Mouse (Mus musculus) heart, embryonic 10.5 days (tissue): ENCODE results near the gene H2-T23. TPM values are rescaled to one million over a fixed set of nuclear protein-coding genes. Genes with fewer than 3 reads are reported as not detected.
"Not testable (repeated sequence)": the region's sequence is repeated elsewhere in the genome, so short reads cannot be mapped to it uniquely, and the experiment has no call there.

ENCODE experiments used
- DNase-seq: peaks from one replicate; pipeline ENCODE4 v3.0.0-alpha.2; 2017; ENCODE audit warnings: low spot score
- H3K27ac ChIP-seq: fragments of 300-500 bp; sonication (generic); 2 replicates; pipeline ENCODE4 v1.5.1; 2016; ENCODE audit warnings: mild to moderate bottlenecking
- H3K27me3 ChIP-seq: fragments of 300-500 bp; sonication (generic); 2 replicates; pipeline ENCODE4 v1.6.1; 2016; ENCODE audit warnings: mild to moderate bottlenecking; ENCODE audit not compliant: poor library complexity, insufficient read depth, severe bottlenecking
- H3K36me3 ChIP-seq: fragments of 300-500 bp; sonication (generic); 2 replicates; pipeline ENCODE4 v1.6.1; 2016; ENCODE audit warnings: mild to moderate bottlenecking, moderate library complexity
- H3K4me1 ChIP-seq: fragments of 300-500 bp; sonication (generic); 2 replicates; pipeline ENCODE4 v1.6.1; 2016; ENCODE audit warnings: mild to moderate bottlenecking
- H3K4me3 ChIP-seq: fragments of 300-500 bp; sonication (generic); 2 replicates; pipeline ENCODE4 v1.5.1; 2016; ENCODE audit warnings: mild to moderate bottlenecking, moderate library complexity
- H3K9me3 ChIP-seq: fragments of 300-500 bp; sonication (generic); 2 replicates; pipeline ENCODE4 v1.6.1; 2016; ENCODE audit warnings: mild to moderate bottlenecking, moderate library complexity
- WGBS: fragments of 180-500 bp; shearing (Covaris S2); methylation state at CpG from one replicate; pipeline ENCODE4 v1.1.7; 2016; 5-methylcytosine and 5-hydroxymethylcytosine counted together
- polyA plus RNA-seq: library from polyadenylated mRNA; unstranded; fragments of >200 nt; fragmentation: Nextera tagmentation; extraction: Ambion mirVana; gene quantifications from 2 replicates; pipeline ENCODE4 v1.2.1, GENCODE M21; 2016

The H2-T23 gene
- polyA plus RNA-seq, result 1.2 and 3.4 TPM in 2 replicates

GRCm38 (mm10) chr17:36032351-36032875 lies at the start of gene H2-T23:
H2-T23 (minus strand) TSS chr17:36032855.
- H3K9me3 ChIP-seq, H3K27ac ChIP-seq, H3K36me3 ChIP-seq: not testable (repeated sequence)
- WGBS, result under 1% methylated on average over 25 of the region's 25 CpGs
- peak; percentile 82 for DNase-seq
- peak within 1 kb of the TSS; percentile 60 for H3K4me3 ChIP-seq
- peaks cover 11% of the 10 kb centered on the region; the same call in 1 of the 2 replicates for H3K4me1 ChIP-seq
- H3K27me3 ChIP-seq, result peaks cover 13% of the 10 kb centered on the region

- not testable (repeated sequence) for H3K36me3 ChIP-seq, DNase-seq, H3K27ac ChIP-seq, H3K4me3 ChIP-seq, H3K9me3 ChIP-seq
- H3K4me1 ChIP-seq, result peaks cover 13% of the 10 kb centered on the region; the same call in 1 of the 2 replicates
- H3K27me3 ChIP-seq, result peaks cover 52% of the 10 kb centered on the region
Measured at GRCm38 (mm10) chr17:36081901-36082300, 49.2 kb upstream of the H2-T23 start.

DNA sequence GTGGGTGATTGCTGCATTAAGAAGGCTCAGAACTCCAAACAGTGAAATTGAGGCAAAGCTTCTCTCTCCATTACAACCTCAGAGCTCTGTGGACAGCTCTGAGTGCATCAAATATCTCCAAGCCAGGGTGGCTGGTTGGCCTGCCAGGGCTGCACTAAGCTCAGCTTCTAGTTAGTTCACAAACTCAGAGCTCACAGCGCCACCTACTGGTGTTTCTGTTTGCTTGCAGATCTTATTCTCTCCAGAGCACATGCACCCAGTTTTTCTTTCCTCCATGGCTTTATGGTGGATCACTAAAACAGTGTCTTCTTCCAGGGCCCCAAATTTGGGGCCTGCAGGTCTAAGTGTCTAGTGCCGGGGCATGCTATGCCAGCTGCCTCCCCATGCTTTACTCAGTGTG lies 28.2 kb upstream of the H2-T23 start:
- Histone ChIP-seq H3K4me1 (no peaks in the 10 kb centered on the region), H3K9me3 (no peaks in the 10 kb centered on the region), H3K36me3 (no peaks in the 10 kb centered on the region), H3K27me3 (0 out of 2 replicates have a peak, but pooled peaks cover 4% of the 10 kb centered on the region), H3K4me3 (no peak overlapping the region), H3K27ac (no peak overlapping the region)
- DNase-seq, result peak; percentile 83
- WGBS, result 25% methylated on average over 2 of the region's 2 CpGs

GRCm38 (mm10) chr17:36058362-36058761 lies 25.7 kb upstream of the H2-T23 start, which contains the start of gene Gm11127:
Gm11127 (minus strand) TSS chr17:36058371.
- not testable (repeated sequence) for H3K4me1 ChIP-seq, H3K36me3 ChIP-seq, H3K4me3 ChIP-seq, H3K27me3 ChIP-seq, DNase-seq, H3K9me3 ChIP-seq, H3K27ac ChIP-seq
- WGBS, result 40% methylated on average over 1 of the region's 1 CpGs

DNA sequence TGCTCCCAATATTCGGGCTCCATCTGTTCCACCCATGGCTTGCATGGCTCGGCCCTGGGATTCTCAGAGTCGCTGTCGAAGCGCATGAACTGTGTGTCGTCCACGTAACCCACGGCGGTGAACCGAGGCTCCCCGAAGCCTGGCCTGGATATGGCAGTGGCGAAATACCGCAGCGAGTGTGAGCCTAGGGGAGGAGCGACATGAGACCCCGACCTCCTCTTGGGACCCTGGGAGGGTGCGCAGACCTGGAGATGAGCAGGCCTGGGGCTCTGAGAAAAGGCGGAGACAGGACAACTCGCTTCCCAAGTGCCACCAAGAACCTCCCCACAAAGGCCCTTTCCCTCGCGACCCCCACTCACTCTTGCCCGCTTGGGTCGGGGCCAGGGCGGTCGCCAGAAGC lies 25.3 kb upstream of the H2-T23 start:
- not testable (repeated sequence) for H3K27ac ChIP-seq, H3K9me3 ChIP-seq, H3K4me3 ChIP-seq, DNase-seq, H3K36me3 ChIP-seq, H3K4me1 ChIP-seq, H3K27me3 ChIP-seq
- WGBS, result 85% methylated on average over 25 of the region's 25 CpGs

DNA sequence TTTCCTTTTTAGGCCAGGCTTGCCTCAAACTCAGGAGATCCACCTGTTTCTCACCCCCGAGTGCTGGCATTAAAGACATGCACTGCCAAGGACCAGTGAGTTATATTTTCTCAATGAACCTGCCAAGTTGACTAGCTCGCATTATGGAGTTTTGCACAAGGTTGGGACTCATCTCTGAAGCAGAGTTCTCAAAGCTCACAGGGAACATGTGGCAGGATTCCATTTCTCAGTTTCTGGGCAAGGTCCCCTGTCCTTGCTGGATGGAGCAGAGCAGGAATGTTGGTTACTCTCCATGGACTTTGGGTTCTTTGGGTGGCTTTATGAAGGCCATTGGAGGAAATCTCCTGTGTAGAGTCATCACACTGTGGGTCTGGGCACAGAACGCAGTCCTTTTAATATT lies 10.6 kb upstream of the H2-T23 start:
- Histone ChIP-seq H3K27ac (no peak overlapping the region), H3K27me3 (peaks cover 22% of the 10 kb centered on the region; the same call in 1 of the 2 replicates), H3K4me1 (peaks cover 5% of the 10 kb centered on the region; the same call in 1 of the 2 replicates), H3K4me3 (peak overlapping the region; percentile 58), H3K9me3 (no peaks in the 10 kb centered on the region), H3K36me3 (no peaks in the 10 kb centered on the region)
- WGBS, result 76% methylated on average over 3 of the region's 3 CpGs
- DNase-seq, result no peak

DNA sequence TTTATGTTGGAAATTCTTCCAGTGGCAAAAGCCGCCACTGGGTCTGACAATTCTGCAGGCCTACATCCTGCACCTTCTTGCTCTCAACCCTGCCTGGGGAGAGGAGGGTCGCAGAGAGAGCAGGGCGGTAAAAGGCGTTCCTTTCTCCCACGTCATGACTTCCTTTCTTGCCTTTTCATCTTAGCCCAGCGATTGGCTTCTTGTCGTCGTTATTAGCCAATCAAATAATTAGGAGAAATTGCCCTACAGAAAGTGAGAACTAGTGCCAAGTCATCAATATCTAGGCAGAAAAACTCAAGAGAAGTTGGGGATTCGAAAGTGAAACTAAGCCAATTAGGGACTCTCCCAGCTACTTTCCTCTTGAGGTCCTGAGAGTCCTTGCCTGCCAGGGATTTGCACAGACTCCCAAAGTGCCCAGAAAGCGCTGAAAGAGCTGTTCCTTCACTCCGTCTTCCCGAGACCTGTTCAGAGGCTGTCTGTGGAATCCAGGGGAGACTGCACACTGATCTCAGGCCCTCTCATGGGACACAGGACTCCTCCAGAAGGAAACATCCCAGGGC lies 10.0 kb upstream of the H2-T23 start, which contains the start of the genes H2-T22 and Gm6034:
Gene H2-T22, minus strand, starts transcription at position 138 of the 560 bp plus-strand sequence.
Gene Gm6034, plus strand, starts transcription at position 352 of the 560 bp plus-strand sequence.
- Histone ChIP-seq H3K27me3 (peaks cover 22% of the 10 kb centered on the region; the same call in 1 of the 2 replicates), H3K27ac (peak within 1 kb of the TSS; percentile 11; the same call in 1 of the 2 replicates), H3K4me3 (peak within 1 kb of the TSS; percentile 58)
- H3K9me3 ChIP-seq, H3K4me1 ChIP-seq, H3K36me3 ChIP-seq: not testable (repeated sequence)
- DNase-seq, result peak; percentile 82
- WGBS, result 2% methylated on average over 12 of the region's 12 CpGs

- not testable (repeated sequence) for H3K36me3 ChIP-seq, DNase-seq, H3K9me3 ChIP-seq, H3K27ac ChIP-seq, H3K4me1 ChIP-seq
- Histone ChIP-seq H3K27me3 (peaks cover 22% of the 10 kb centered on the region; the same call in 1 of the 2 replicates), H3K4me3 (peak overlapping the region; percentile 58)
- 1% methylated on average over 19 of the region's 19 CpGs for WGBS
Measured at GRCm38 (mm10) chr17:36042055-36042454, 9.4 kb upstream of the H2-T23 start.

DNA sequence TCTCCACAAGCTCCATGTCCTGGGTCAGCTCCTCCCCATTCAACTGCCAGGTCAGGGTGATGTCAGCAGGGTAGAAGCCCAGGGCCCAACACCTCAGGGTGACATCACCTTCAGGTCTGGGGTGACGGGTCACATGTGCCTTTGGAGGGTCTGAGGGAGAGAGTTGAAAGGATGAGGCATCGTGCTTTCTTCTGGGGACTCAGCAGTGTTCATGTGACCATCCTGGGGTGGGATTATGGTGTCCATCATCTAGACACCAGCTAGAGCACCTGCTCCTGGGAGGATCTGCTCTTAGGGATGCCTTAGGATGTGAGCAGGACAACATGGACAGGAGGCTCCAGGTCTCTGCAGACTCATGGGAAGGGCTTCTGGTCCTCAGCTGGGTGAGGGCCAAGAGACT lies 7.9 kb upstream of the H2-T23 start:
- WGBS, result 70% methylated on average over 2 of the region's 2 CpGs
- H3K27me3 ChIP-seq, result peaks cover 22% of the 10 kb centered on the region; the same call in 1 of the 2 replicates
- not testable (repeated sequence) for H3K4me1 ChIP-seq, H3K27ac ChIP-seq, H3K9me3 ChIP-seq, H3K4me3 ChIP-seq, DNase-seq, H3K36me3 ChIP-seq

- not testable (repeated sequence) for DNase-seq, H3K4me3 ChIP-seq, H3K36me3 ChIP-seq, H3K9me3 ChIP-seq, H3K27ac ChIP-seq
- 84% methylated on average over 13 of the region's 13 CpGs for WGBS
- Histone ChIP-seq H3K27me3 (peaks cover 20% of the 10 kb centered on the region), H3K4me1 (peaks cover 11% of the 10 kb centered on the region; the same call in 1 of the 2 replicates)
Measured at GRCm38 (mm10) chr17:36036126-36036525, 3.5 kb upstream of the H2-T23 start.

GRCm38 (mm10) chr17:36035010-36035638 lies 2.5 kb upstream of the H2-T23 start:
- Histone ChIP-seq H3K27me3 (peaks cover 16% of the 10 kb centered on the region), H3K4me1 (peaks cover 11% of the 10 kb centered on the region; the same call in 1 of the 2 replicates)
- H3K36me3 ChIP-seq, H3K27ac ChIP-seq, H3K4me3 ChIP-seq, DNase-seq, H3K9me3 ChIP-seq: not testable (repeated sequence)
- 24% methylated on average over 3 of the region's 3 CpGs for WGBS

GRCm38 (mm10) chr17:36034524-36034923 lies 1.9 kb upstream of the H2-T23 start:
- 55% methylated on average over 3 of the region's 3 CpGs for WGBS
- H3K4me1 ChIP-seq, result peaks cover 11% of the 10 kb centered on the region; the same call in 1 of the 2 replicates
- not testable (repeated sequence) for H3K36me3 ChIP-seq, H3K9me3 ChIP-seq, H3K27ac ChIP-seq, DNase-seq, H3K4me3 ChIP-seq
- peaks cover 13% of the 10 kb centered on the region for H3K27me3 ChIP-seq
